Mouse (Mus musculus): ENCODE results near the gene Htra1.

Htra1 gene

GRCm38 (mm10) chr7:131007221-131007620 is 71.3 kb downstream of the Htra1 start:
- no peak for DNase-seq (ENCODE audit: low read depth, low spot score)

DNA sequence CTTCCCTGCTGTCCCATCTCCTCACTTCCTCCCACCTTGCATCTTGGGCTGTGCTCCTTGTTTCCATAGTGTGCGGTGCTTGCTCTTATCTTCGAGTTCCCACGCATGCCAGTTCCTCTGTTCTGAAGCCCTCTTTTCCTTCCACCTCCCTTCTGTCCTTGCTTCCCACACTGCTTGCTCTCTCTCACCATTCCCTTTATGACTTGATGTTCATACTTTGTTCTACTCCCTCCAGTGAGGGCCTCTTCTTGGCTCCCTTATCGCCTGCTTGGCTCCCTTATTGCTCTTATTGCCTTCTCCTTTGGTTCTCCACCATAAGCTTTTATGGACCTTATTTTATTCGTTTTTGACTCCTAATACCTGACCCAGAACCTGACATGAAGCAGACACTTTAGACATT is 73.3 kb downstream of the Htra1 start:
- DNase-seq (ENCODE audit: low read depth, low spot score) = no peak

- no peak for DNase-seq (ENCODE audit: low read depth, low spot score)
These were observed 76.0 kb downstream of the Htra1 start for GRCm38 (mm10) chr7:131011901-131012300.

DNA sequence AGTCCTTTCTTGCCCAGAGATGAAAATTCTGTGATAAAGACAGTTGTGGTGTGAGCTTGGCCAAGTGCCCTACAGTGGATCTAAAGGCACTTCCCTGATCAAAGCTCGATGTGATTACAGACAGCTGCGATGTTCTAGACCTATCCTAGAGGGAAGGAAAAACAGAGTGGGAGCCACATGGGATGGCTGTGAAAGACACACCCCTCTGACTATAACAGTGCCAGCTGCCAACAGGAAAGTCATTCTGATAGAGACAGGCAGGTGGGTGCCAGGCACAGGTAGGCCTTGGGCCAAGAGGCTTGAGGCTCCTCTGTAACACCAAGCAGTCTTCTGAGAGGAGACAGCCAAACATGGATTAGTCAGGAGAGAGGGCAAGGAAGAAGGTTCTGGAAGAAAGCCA is 83.3 kb downstream of the Htra1 start:
- no peak for DNase-seq (ENCODE audit: low read depth, low spot score)

DNA sequence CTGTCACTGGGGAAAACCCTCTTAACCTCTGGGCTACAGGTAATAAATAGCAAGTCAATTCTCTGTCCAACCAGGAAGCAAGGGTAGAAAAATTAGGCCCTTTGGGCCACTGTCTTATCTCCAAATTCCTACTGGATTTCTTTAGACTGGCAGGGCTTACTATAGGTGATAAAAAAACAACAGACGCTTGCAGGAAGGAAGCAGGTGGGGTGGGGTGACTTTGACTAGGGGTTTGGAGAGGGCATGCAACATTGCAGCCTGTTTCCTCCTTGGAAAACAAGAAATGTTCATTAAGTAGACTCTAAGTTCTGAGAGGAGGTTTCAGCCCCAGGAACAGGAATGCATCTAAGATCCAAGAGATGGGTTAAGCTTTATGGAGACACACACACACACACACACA is 88.9 kb downstream of the Htra1 start:
- DNase-seq (ENCODE audit: low read depth, low spot score) = no peak

- no peak for DNase-seq (ENCODE audit: low read depth, low spot score)
These were observed 91.6 kb downstream of the Htra1 start for GRCm38 (mm10) chr7:131027557-131027956.

GRCm38 (mm10) chr7:131031755-131032154 is 95.8 kb downstream of the Htra1 start, which contains the start of gene Dmbt1:
Dmbt1 (plus strand) TSS chr7:131032053.
- no peak for DNase-seq (ENCODE audit: low read depth, low spot score)
